Mouse (Mus musculus): ENCODE measurements around the gene Cfap157.

DNA sequence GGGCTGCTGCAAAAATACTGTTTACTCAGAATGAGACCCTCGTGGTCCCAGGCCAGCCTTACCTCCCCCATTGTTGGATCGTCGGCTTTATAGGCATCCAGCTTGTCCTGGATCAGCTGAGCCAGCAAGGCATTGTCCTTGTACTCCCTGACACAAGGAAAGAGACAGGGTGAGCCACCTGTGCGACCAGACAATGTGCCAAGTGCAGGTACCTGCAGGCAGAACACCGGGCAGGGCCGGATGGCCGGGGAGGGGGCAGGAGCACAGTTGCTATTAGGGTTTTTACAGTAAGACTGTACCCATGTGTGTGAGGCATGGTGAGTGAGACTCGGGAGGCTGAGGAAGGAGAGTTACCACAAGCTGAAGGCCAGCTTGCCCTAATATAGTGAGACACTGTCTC lies 27.7 kb upstream of the Cfap157 start:
- TF ChIP-seq CTCF (IDR thresholded peaks at IDR 0.05; ENCODE audit: low read depth) (no peak), EP300 (IDR thresholded peaks at IDR 0.05; ENCODE audit: low read depth) (no peak)
